Mouse (Mus musculus) midbrain, postnatal 0 days (tissue): ENCODE results near the gene Psmd9. TPM values are rescaled to one million over a fixed set of nuclear protein-coding genes. Genes with fewer than 3 reads are reported as not detected.
"Not testable (repeated sequence)": the region's sequence is repeated elsewhere in the genome, so short reads cannot be mapped to it uniquely, and the experiment has no call there.

ENCODE experiments used
- ATAC-seq: fragments of 200-750 bp; cut with Nextera tagmentation; 2 replicates; pipeline ENCODE4 v1.8.0; 2017; ENCODE audit warnings: moderate number of reproducible peaks, mild to moderate bottlenecking, moderate TSS enrichment, moderate library complexity; ENCODE audit not compliant: low FRiP score
- DNase-seq: peaks from one replicate; pipeline ENCODE4 v3.0.0-alpha.2; 2015; ENCODE audit warnings: low spot score
- H3K27ac ChIP-seq: fragments of 300-500 bp; sonication (generic); 2 replicates; pipeline ENCODE4 v1.5.1; 2014; ENCODE audit warnings: low read depth, mild to moderate bottlenecking, low read length, mixed read lengths
- H3K27me3 ChIP-seq: fragments of 300-500 bp; sonication (generic); 2 replicates; pipeline ENCODE4 v1.6.1; 2014; ENCODE audit warnings: low read length, control low read depth, mixed read lengths; ENCODE audit not compliant: insufficient read depth
- H3K36me3 ChIP-seq: fragments of 300-500 bp; sonication (generic); 2 replicates; pipeline ENCODE4 v1.6.1; 2014; ENCODE audit warnings: low read length, control low read depth, mixed read lengths; ENCODE audit not compliant: insufficient read depth
- H3K4me1 ChIP-seq: fragments of 300-500 bp; sonication (generic); 2 replicates; pipeline ENCODE4 v1.6.1; 2014; ENCODE audit warnings: mild to moderate bottlenecking, control low read depth, antibody characterized with exemption, low read length, mixed read lengths; ENCODE audit not compliant: insufficient read depth
- H3K4me2 ChIP-seq: fragments of 300-500 bp; sonication (generic); 2 replicates; pipeline ENCODE4 v1.6.1; 2014; ENCODE audit warnings: low read depth, mild to moderate bottlenecking, low read length, mixed read lengths; ENCODE audit not compliant: poor library complexity, severe bottlenecking
- H3K4me3 ChIP-seq: fragments of 300-500 bp; sonication (generic); 2 replicates; pipeline ENCODE4 v1.5.1; 2014; ENCODE audit warnings: low read depth, mild to moderate bottlenecking, low read length, moderate library complexity
- H3K9ac ChIP-seq: fragments of 300-500 bp; sonication (generic); replicated peaks from 2 replicates; pipeline ENCODE4 v1.6.1; 2014; ENCODE audit warnings: mild to moderate bottlenecking, low read length, moderate library complexity, mixed read lengths; ENCODE audit not compliant: poor library complexity, severe bottlenecking
- H3K9me3 ChIP-seq: fragments of 300-500 bp; sonication (generic); 2 replicates; pipeline ENCODE4 v1.6.1; 2016; ENCODE audit warnings: low read length, control low read depth
- CTCF ChIP-seq: IDR thresholded peaks from 2 replicates; pipeline ENCODE4 v1.5.1; 2016; ENCODE audit warnings: antibody characterized with exemption, mild to moderate bottlenecking
- WGBS: fragments of 180-500 bp; shearing (Covaris S2); extraction: QIAGEN DNeasy Blood & Tissue Kit; methylation state at CpG from one replicate; pipeline ENCODE4 v1.1.7; 2014; 5-methylcytosine and 5-hydroxymethylcytosine counted together
- polyA plus RNA-seq: library from polyadenylated mRNA; unstranded; fragments of >200 nt; fragmentation: Nextera tagmentation; extraction: Ambion mirVana; gene quantifications from 2 replicates; pipeline ENCODE4 v1.2.1, GENCODE M21; 2015
- total RNA-seq: library from RNA; depleted of rRNA; stranded (reverse); fragments of >200 nt; gene quantifications from 2 replicates; pipeline ENCODE4 v1.2.3, GENCODE M21; 2014

The Psmd9 gene
- total and polyA plus RNA-seq, 2 experiments from 2014 or later: 26.5 to 81.8 TPM

DNA sequence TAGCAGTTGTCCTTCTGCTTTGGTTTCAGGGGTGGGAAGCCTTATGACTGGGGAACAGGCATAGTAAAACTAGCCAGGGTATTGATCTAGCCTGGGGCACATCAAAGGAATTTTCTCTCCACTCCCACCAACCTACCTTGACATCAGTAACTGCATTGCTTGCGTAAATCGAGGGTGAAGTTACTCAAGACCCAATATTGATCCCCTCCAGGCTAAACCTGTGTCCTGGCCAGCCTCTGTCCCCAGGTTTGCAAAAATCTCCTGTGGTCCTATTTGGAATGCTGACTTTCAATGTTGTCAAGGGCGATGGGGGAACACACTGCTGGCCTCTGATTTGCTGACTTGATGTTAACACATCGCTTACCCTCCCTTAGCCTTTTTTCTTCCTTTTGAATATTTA, 27.5 kb downstream of the Psmd9 start:
- no peak for DNase-seq
- no peak overlapping the region for H3K27ac ChIP-seq
- no peaks in the 10 kb centered on the region for H3K36me3 ChIP-seq
- H3K9me3 ChIP-seq: no peaks in the 10 kb centered on the region
- H3K9ac ChIP-seq: no peak overlapping the region
- H3K4me2 ChIP-seq: no peak overlapping the region
- no peaks in the 10 kb centered on the region for H3K27me3 ChIP-seq
- H3K4me3 ChIP-seq: no peak overlapping the region
- no peak for ATAC-seq
- no peak for TF ChIP-seq CTCF
- WGBS: 80% methylated on average over 4 of the region's 4 CpGs
- no peaks in the 10 kb centered on the region for H3K4me1 ChIP-seq

DNA sequence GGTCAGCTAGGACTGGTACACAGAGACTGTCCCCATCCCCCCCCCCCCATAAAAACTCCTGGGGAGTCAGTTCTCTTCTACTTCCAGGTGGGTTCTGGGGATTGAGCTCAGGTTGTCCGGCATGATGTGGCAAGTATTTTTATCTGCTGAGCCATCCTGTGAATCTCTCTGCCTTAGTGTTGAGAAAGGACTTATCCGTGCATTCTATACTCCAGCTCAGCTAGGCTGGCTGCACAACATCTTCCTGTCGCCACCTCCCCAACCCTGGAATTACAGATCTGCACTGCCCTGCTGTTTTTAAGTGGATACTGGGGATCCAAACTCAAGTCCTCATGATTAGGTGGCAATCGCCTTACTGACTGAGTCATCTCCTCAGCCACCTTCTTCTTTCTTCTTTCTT, 29.3 kb downstream of the Psmd9 start:
- 90% methylated on average over 4 of the region's 4 CpGs for WGBS
- Histone ChIP-seq H3K4me1 (no peaks in the 10 kb centered on the region), H3K27me3 (no peaks in the 10 kb centered on the region), H3K27ac (no peak overlapping the region), H3K9me3 (no peaks in the 10 kb centered on the region), H3K4me3 (no peak overlapping the region), H3K9ac (no peak overlapping the region), H3K36me3 (no peaks in the 10 kb centered on the region), H3K4me2 (no peak overlapping the region)
- no peak for TF ChIP-seq CTCF
- DNase-seq (no peak), ATAC-seq (no peak)

DNA sequence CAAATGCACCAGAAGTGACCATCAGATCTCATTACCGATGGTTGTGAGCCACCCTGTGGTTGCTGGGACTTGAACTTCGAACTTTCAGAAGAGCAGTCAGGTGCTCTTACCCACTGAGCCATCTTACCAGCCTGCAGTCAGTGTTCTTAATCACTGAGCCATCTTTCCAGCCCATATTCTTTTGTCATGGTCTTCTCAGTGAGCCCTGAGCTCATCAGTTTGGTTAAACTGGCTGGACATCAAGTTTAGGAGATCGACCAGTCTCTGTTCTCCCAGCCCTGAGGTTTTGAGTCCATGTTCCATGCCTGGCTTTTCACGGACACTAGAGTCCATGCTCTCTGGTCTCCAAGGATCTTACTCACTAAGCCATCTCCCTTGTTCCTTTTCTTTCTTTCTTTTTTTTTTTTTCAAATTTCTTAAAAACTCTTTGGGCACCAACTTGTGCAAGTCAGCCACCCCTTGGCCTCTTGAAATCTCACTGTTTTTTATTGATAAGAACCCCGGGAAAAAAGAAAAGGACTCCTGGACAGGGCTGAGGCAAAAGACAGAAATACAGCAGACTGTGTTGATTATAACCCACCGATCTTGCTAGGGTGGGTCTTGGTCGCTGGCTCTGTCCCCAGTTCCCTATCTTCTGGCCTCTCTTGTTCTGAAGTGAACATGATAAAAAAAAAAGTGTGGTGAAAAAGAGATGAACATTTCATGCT, 31.8 kb downstream of the Psmd9 start:
- not testable (repeated sequence) for H3K36me3 ChIP-seq, H3K27me3 ChIP-seq, H3K27ac ChIP-seq, DNase-seq, H3K9ac ChIP-seq, H3K9me3 ChIP-seq, ATAC-seq, H3K4me1 ChIP-seq, H3K4me2 ChIP-seq, H3K4me3 ChIP-seq
- 85% methylated on average over 5 of the region's 7 CpGs for WGBS

DNA sequence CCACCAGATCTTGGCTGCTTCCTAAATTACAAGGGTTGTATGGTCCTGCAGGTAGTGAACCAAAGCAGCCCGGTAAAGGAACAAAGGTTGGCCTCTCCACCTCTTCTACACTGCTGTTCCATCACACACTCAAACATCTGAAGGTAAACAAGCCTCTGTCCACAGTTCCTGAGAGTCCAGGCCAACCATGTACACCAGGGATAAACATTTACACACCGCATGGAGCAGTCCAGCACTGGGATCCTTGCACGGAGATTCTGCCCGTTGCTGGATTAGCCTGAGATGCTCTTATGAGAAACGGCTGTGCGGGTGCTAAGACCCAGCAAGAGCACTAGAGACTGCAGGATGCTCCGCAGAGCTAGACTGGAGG, 32.3 kb downstream of the Psmd9 start:
- no peak for ATAC-seq
- no peaks in the 10 kb centered on the region for H3K9me3 ChIP-seq
- H3K9ac ChIP-seq: no peak overlapping the region
- no peak for DNase-seq
- no peak for TF ChIP-seq CTCF
- H3K27ac ChIP-seq: no peak overlapping the region
- H3K4me1 ChIP-seq: no peaks in the 10 kb centered on the region
- 84% methylated on average over 7 of the region's 7 CpGs for WGBS
- no peaks in the 10 kb centered on the region for H3K36me3 ChIP-seq
- no peaks in the 10 kb centered on the region for H3K27me3 ChIP-seq
- H3K4me3 ChIP-seq: no peak overlapping the region
- H3K4me2 ChIP-seq: no peak overlapping the region

DNA sequence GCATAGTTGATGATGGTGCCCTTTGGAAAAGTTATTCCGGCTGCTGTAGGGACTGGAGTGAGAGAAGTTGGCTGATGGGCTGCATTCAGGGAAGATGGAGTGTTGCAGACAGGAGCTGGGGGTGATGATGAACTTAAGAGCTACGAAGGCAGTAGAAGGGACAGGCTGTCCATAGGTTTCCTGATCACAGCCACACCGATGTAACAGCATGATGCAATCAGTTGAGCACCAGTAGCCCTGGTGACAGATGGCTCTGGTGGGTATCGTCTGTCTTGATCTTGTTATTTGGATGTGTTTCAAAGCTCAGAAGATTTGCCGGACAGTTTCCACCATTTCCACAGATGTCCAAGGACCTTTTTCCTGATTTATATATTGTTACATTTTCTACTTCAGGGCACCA, 32.8 kb downstream of the Psmd9 start:
- TF ChIP-seq CTCF: no peak
- Histone ChIP-seq H3K4me2 (no peak overlapping the region), H3K9me3 (no peaks in the 10 kb centered on the region), H3K4me1 (no peaks in the 10 kb centered on the region), H3K4me3 (no peak overlapping the region), H3K27ac (no peak overlapping the region), H3K27me3 (no peaks in the 10 kb centered on the region), H3K36me3 (no peaks in the 10 kb centered on the region), H3K9ac (no peak overlapping the region)
- DNase-seq: peak; percentile 61
- no peak for ATAC-seq
- WGBS: 86% methylated on average over 5 of the region's 5 CpGs

DNA sequence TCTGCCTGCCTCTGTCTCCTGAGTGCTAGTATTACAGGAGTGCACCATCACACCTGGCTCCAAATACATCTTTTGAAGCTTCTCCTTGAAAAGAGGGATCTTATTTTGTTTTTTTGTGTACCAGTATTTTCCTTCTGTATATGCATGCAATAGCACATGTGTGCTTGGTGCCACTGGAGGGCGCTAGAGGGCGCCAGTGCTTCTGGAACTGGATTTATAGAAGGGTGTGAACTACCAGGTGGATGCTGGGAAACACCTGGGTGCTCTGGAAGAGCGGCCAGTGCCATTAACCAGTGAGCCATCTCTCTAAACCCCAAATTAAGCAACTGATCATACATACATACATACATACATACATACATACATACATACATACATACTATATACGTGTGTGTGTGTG, 33.6 kb downstream of the Psmd9 start:
- H3K36me3 ChIP-seq, H3K9me3 ChIP-seq, H3K4me2 ChIP-seq, H3K27ac ChIP-seq, H3K27me3 ChIP-seq, ATAC-seq, DNase-seq, H3K9ac ChIP-seq, H3K4me3 ChIP-seq, H3K4me1 ChIP-seq: not testable (repeated sequence)
- WGBS: 43% methylated on average over 4 of the region's 4 CpGs

DNA sequence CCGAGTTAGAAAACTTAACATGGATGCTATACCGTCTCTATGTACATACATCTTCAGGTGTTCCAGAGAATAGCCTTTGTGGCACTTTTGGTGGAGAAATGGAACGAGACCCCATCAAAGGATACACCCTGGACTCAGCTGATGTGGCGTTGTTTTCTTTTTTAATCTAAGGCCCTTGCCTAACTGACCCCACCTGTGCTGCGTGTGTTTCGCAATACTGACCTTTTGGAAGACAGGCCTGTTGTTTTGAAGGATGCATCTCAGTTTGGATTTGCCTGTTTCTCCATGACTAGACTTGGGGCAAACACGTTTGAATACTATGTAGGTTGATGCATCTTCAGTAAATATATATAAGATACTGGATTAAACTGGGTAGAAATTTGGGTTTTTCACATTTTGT, 34.4 kb downstream of the Psmd9 start:
- not testable (repeated sequence) for H3K36me3 ChIP-seq, H3K4me1 ChIP-seq, H3K27me3 ChIP-seq, ATAC-seq, H3K27ac ChIP-seq, DNase-seq, H3K9me3 ChIP-seq, H3K9ac ChIP-seq, H3K4me3 ChIP-seq, H3K4me2 ChIP-seq
- 89% methylated on average over 7 of the region's 7 CpGs for WGBS

DNA sequence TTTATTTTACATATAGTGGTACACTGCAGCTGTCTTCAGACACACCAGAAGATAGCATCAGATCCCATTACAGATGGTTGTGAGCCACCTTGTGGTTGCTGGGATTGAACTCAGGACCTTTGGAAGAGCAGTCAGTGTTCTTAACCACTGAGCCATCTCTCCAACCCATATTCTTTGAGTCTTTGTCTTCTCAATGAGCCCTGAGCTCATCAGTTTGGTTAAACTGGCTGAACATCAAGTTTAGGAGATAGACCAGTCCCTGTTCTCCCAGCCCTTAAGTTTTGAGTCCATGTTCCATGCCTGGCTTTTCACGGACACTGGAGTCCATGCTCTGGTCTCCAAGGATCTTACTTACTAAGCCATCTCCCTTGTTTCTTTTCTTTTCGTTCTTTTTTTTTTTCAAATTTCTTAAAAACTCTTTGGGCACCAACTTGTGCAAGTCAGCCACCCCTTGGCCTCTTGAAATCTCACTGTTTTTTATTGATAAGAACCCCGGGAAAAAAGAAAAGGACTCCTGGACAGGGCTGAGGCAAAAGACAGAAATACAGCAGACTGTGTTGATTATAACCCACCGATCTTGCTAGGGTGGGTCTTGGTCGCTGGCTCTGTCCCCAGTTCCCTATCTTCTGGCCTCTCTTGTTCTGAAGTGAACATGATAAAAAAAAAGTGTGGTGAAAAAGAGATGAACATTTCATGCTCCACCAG, 53.3 kb downstream of the Psmd9 start:
- H3K36me3 ChIP-seq, ATAC-seq, H3K27me3 ChIP-seq, H3K4me3 ChIP-seq, H3K9me3 ChIP-seq, DNase-seq, H3K9ac ChIP-seq, H3K4me1 ChIP-seq, H3K4me2 ChIP-seq, H3K27ac ChIP-seq: not testable (repeated sequence)
- 87% methylated on average over 3 of the region's 5 CpGs for WGBS
